Mouse (Mus musculus) 3T3-L1 (cell line): ENCODE results near the gene Itpka.
"Not testable (repeated sequence)": the region's sequence is repeated elsewhere in the genome, so short reads cannot be mapped to it uniquely, and the experiment has no call there.

Experiments used
- DNase-seq: peaks from one replicate; pipeline ENCODE4 v3.0.0-alpha.2; 2015; ENCODE audit warnings: low read depth, low spot score

The Itpka gene

DNA sequence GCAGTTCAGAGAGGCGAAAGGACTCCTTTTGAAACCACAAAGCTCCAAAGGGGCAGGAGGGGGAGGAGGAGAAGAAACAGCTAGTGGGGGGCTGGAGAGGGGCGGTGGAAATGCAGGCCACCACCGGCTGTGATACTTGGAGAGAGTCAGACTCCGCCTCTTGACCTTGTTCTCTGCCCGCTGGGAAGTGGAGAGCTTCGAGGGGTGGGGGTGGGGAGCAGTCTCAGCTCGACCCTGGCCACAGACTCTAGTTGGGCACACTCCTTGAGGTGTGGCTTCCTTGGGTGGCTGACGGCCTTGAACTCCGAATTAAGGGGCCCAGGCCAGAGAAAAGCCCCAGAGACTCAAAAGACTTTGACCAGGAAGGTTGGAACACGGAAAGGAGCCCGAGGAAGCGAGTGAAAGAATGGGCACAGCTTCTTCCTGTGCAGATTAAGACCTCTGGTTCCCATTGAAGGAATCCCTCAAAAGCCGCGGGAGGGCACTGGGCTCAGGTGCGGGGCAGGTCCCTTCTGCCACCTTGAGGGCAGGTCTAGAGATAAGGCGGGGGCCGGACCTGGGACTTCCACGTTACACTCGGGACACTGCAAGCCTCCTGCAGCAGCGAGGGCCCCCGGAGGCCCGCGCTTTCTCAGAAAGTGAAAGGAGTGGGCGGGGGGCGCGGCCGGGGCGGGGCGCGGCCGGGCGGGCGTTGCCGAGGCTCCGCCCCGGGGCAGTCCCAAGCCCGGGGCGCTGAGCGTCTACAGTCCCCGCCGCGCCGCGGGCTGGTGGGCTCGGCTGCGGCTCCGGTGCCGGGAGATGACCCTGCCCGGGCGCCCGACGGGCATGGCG, at the start of gene Itpka:
TSS of gene Itpka (plus strand) at position 757 of the 831 bp plus-strand sequence.
- peak; percentile 45 for DNase-seq

DNA sequence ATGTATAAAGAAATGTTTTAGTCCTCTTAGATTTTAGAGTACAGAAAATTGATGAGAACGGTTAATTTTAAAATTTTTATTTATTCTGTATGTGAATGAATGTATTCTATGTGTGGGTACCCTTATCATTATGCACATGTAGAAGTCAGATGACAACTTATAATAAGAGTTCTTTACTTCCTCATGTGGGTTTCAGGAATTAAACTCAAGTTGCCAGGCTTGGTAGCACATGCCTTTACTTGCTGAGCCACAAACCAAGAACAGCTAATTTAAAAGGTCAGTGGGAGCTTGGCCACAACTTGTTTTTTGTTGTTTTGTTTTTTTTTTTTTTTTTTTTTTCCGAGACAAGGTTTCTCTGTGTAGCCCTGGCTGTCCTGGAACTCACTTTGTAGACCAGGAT, 47.3 kb upstream of the Itpka start:
- DNase-seq, result no peak

DNA sequence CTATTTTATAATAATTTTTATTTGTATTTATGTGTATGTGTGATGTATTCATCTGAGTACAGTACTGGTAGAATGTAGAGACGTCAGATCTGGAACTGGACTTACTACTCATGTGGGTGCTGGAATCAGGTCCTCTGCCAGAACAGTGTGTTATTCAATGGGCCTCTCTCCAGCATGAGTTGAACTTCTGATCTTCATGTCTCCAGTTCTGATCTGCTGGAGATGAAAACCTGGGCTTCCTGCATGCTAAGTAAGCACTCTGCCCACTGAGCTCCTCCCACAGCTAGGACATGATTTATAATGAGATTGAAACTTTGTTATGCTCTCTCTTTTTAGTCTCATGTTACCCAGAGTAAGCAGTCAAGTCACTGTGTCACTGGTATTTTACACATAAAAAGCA, 46.0 kb upstream of the Itpka start:
- DNase-seq, result no peak

DNA sequence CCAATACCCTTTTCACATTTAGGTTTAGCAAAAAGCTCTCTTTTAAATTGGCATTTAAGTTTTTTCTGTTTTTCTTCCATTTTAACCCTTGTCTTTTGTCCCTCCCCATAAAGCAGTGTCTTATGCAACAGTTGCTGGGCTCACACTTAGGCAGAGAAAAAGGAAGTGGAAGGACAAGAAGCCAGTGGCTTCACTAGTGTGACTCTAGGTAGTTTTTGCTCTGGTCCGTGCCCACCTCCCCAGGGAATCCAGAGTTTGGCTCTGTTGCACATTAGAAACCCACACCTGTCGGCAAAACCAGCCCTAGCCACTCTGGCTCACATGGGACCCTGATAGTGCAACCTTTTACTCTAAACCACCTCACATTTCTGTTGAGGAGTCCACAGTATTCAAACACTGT, 43.7 kb upstream of the Itpka start:
- DNase-seq, result no peak

DNA sequence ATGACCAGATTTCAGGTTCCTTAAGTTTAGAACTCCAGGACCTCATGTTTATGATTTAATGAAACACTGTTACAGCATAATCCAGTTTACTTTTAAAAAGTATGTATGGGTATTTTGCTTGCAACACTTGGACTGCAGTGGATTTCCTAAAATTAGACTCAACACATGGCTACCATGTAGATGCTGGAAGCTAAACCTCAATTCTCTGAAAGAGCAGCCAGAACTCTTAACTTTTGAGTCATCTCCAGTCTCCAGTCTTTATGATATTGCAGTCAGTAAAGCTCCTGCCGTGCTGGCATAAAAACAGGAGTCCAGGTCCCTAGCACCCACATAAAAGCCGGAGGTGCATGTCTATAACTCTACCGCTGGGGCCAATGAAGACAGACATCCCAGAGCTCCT, 42.2 kb upstream of the Itpka start:
- no peak for DNase-seq

DNA sequence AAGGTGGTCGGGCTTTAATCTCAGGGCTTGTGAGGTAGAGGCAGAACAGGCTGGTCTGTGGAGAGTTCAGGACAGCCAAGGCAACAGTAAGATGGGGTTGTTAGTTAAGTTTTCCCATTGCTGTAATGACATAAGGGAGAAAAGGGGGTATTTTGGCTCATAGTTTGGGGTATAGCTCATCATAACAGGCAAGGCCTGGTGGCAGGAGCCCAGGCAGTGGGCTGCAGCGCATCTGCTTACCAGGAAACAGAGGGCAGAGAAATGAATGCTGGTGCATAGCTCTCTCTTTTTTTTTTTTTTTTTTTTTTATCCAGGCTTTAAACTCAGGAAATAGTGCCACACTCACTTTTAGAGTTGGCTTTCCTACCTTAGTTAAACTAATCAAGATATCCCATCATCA, 39.0 kb upstream of the Itpka start:
- DNase-seq, result no peak

DNA sequence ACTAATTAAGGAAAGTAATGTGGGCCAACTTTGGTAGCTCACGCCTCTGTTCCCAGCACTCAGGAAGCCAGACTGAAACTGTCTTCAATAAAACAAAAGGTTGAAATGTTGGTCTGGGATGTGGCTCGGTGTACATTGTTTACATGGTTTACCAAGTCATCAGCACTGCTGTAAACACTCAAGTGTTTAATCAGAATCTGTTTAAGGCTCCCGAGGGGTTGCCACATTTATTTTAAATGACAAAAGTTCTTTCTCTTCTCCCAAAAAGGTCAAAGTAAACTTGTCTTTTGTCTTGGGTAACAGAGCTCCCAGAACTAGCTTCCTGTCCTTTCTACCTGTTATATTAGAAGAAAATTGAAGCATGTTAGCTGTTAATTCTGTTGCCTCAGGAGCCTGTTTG, 34.5 kb upstream of the Itpka start:
- DNase-seq, result no peak

DNA sequence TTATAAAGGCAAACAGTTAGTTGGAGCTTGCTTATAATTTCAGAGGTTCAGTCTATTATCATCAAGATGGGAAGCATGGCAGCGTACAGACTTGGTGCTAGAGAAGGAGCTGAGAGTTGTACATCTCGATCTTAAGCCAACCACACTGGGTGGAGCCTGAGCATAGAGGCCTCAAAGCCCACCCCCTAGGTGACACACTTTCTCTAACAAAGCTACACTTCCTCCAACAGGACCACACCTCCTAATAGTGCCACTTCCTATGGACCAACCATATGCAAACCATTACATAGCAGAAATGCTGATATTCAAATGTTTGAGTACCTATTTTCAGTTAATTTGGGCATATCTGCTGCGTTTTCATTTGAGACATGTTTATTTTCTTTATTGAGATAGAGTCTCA, 32.1 kb upstream of the Itpka start:
- no peak for DNase-seq

DNA sequence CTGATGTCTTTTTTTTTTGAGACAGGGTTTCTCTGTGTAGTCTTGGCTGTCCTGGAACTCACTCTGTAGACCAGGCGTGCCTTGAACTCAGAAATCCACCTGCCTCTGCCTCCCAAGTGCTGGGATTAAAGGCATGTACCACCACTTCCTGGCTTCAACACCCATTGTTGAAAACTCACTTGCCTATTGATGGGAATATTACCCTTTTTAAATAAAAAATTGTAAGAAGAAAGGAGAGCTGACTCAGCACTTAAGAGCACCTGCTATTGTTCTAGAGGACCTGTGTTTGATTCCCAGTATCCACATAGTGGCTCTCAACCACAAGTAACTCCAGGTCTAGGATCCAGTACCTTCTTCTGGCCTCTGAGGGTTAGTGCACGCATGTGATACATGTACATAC, 26.3 kb upstream of the Itpka start:
- not testable (repeated sequence) for DNase-seq

DNA sequence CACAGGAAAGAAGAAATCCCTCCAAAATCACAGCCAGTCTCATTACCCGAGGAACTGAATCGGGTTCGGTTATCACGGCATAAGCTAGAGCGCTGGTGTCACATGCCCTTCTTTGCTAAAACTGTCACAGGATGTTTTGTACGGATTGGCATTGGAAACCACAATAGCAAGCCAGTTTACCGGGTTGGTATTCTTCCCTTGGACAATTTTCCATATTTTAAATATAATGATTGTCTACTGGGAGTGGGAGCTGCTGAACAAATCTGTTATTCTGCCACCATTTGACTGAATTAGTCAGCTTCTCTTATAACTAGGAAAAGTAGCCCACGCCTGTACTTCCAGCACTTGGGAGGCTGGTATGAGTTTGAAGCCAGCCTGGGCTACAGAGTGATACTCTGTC, 21.1 kb upstream of the Itpka start:
- no peak for DNase-seq

DNA sequence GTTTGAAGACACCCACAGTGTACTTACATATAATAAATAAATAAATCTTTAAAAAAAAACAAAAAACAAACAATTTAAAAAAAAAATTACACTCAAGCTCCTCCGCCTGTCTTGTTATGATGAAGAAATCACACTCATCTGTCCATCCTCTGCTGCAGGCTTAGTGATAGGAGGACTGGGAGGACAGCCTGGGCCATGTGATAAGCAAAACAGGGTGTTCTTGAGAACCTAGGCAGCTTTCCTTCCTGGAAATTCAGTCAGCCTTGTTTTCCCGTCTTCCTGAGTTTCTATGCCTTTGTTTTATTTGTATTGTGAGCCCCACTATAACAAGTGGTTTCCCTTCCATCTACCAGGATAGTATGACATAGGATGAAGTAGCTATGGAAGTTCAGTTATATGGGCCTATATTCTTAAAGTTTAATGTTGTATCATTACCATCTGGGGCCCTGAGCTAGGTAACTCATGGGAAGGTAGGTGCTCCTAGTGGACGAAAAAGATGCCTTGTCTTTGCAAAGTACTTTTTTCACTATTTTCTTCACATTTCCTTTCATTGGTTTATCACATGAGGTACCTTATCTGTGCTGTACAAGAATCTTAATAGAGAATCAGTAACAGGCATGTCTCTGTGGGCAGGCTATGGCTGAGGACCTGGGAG, 14.2 kb upstream of the Itpka start:
- no peak for DNase-seq

DNA sequence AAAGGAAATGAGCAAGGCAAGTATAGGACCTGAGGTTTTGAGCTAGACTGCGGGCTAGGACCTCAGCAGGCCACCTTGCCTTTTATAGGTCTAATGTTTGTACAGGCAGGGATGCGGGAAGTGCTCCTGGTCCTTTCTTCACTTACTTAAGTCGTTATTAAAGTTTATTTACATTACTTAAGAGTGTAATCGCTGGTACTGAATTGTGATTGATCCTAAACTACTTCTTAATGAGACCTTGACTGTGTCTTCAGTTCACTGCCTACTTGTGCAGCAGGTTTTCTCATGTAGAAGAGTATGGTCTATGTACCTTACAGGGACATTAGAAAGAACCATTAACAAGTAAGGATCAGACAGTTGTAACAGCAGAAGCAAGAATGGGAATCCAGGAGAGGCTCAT, 11.4 kb upstream of the Itpka start:
- DNase-seq, result no peak

DNA sequence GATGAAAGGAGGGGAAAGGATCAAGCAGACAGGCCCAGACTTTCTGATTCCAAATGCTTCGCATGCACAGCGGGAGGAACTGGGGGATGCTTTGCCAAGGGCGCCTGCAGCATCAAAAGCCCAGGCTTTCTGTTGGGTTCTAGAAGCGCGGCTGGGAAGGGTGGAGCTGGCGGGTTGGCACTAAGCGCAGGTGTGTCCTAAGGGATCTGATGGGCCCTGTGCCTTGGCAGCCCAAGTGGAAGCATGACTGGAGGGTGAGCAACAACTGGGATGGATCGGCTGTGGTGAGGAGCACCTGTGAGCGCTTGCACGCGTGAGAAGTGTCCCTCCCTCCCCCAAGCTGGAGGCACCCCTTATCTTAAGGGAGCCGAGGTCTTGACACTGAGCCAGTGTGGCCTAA, 5.0 kb upstream of the Itpka start:
- no peak for DNase-seq

DNA sequence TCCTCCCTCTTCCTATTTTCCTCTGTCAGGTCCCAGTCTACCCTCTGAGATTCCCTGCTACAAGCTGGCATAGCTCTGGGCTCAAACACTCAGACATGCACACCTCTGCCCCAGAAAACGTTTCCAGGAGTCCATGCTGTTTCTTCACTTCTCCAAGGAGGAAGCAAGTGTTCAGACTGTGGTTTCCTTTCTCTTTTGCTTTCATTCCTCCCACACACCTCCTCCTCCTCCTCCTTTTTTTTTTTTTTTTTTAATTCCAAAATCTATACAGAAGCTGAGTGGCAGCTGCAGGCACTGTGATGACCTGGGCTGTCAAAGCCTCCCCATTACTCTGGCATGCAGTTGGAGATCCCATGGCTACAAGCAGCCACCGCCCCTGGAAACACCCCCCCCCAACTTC, 1.6 kb upstream of the Itpka start:
- DNase-seq, result no peak

DNA sequence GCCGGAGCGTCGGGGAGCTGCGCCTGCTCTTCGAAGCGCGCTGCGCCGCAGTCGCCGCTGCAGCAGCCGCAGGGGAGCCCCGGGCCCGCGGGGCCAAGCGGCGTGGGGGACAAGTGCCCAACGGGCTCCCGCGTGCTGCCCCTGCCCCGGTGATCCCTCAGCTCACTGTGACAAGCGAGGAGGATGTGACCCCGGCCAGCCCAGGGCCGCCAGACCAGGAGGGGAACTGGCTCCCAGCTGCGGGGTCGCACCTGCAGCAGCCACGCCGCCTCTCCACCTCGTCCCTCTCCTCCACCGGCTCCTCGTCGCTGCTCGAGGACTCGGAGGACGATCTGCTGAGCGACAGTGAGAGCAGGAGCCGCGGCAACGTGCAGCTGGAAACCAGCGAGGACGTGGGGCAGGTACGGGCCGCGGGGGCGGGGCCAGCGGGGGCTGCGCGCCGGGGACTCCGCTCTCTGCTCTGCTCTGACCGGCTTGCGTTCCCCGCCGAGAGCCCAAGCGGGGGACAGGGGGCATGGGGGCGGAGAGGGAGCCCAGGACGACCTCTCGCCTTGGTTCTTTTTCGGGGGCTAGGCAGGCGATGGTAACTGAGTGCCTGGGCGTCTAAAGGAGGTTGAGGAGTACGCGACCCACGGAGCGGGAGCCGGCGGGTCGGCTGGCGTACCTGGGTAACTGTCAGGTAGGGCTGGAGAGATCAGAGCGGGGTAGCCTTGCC, 481 bp downstream of the Itpka start:
- DNase-seq, result no peak

DNA sequence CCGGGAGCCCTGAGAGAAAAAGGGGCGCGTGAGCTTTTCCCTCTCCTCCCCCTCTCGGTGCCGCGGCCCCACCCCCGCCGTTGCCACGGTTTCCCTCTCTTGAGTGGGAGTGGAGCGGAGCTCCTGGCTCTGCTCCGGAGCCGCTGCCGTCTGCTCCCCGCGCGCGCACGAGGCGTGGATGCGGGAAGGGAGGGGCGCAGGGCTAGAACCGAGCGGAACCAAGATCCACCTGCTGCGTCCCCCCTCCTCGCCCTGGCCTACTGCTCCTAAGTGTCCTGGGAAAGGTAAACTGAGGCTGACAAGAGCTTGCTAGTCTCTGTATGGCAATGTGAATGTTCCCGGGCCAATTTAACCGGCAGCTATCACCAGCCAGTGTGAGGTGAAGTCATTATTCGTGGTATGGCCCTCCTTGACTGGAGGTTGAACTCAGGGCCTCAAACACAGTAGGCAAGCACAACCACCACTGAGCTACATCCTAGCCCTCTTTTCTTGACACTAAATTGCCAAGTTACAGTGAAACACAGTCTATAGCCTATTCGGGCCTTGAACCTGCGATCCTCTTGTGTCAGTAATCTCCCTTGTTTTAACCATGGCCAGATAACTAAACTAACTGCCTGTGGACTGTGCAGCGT, 1.2 kb downstream of the Itpka start:
- no peak for DNase-seq

DNA sequence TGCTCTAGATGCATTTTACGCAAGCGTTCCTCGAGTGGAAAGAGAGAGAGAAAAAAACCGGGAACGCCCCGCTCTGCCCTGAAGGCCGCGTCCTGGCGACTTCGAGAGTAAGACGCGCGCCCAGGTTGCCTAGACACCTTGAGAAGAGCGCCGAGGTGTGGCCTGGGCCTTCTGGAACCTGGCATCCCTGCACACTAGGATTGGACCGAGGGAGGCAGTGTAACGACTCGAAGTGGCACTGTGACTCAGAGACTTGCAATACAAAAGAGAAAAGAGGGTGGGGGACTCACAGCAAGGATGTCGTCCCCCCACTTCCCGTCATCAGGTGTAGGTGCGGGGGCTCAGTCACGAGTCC, 1.6 kb downstream of the Itpka start:
- no peak for DNase-seq

DNA sequence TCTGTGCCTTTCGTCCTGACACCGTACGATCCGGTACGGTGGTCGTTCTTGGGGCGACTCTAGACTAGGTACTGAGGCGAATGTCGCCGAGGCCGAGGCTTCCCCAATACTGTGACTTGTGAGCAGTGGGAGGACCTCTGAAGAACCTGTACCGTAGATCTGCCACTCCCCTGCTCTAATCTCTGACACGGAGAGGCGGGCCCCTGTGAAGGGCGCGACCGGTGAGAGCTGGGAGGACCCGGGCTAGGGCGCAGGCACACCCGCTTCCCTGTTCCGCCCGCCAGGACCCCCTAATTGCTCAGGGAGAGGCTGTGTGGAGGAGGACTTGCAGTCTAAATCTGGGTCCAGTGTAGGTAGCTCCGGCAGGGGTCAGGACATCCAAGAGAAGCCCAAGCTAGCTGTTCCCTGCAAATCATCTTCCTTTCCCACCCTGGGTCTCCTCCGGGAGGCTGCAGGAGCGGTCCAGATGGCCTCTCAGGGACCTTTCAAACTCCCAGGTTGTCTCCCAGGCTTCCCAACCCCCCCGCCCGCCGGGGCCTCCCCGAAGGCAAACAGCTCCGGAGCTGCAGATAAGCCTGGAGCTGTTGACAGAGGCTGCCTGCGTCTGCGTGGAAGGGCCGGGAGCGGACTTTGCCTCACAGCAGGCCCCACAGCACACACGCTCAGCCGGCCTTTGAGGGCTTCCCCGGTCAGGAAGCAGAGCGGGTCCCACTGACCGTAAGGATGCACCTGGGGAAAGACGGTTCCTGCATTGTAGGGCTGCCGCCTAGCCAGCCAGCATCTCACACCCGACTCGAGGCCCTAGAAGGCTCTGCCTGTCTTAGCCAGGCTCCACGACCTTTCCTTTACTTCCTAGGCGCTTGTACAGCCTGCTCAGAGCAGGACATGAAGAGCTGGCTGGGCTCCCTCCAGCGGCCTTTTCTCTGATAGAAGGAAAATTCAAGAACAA, 2.3 kb downstream of the Itpka start:
- DNase-seq, result peak; percentile 18

DNA sequence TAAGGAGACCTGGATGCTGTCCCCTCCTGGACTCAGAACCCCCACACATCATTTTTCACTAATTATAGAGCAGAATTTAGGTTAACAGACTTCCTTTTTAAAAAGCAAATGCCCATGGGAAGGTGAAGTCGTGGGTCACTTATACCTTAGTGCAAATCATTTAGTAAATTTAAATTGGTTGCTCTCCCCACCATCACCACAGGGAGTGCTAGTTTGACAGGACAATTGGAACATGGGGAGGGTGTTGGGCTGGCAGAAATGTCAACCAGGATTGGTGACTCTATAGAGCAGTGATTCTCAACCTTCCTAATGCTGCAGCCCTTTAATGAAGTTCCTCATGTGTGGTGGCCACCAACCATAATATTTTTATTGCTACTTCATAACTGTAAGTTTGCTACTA, 3.1 kb downstream of the Itpka start:
- peak; percentile 44 for DNase-seq

DNA sequence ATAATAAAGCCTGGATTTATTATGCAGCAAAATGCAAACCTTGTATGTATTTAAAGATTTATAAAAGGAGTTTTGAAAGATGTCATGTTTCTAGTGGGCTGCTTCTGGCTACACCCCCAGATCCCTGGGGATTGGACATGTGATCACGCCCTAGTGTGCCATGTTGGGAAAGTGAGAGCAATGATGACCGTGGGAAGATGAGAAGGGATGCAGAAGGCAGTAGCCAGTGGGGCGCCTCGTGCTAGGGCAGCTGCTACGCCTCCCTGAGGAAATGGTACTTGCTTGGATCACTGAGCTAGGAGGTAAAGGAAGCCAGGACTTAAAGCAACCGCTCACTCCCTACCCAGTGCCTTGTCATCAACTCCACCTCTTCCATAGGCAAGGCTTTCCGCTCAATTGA, 5.4 kb downstream of the Itpka start:
- no peak for DNase-seq

DNA sequence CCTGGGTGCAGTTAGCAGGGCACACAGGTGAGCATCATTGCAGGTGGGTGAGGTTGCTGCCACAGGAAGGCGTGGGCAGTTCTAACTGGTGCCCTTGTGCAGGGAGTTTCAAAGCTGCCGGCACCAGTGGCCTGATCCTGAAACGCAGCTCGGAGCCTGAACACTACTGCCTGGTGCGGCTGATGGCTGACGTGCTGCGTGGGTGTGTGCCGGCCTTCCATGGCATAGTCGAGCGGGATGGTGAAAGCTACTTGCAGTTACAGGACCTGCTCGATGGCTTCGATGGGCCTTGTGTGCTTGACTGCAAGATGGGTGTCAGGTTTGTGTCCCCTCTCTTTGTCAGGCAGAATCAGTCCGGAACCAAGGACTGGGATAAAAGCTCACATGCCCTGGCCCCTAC, 7.1 kb downstream of the Itpka start:
- no peak for DNase-seq
